Mouse (Mus musculus): ENCODE results near the gene Bicra.

Gene Bicra

DNA sequence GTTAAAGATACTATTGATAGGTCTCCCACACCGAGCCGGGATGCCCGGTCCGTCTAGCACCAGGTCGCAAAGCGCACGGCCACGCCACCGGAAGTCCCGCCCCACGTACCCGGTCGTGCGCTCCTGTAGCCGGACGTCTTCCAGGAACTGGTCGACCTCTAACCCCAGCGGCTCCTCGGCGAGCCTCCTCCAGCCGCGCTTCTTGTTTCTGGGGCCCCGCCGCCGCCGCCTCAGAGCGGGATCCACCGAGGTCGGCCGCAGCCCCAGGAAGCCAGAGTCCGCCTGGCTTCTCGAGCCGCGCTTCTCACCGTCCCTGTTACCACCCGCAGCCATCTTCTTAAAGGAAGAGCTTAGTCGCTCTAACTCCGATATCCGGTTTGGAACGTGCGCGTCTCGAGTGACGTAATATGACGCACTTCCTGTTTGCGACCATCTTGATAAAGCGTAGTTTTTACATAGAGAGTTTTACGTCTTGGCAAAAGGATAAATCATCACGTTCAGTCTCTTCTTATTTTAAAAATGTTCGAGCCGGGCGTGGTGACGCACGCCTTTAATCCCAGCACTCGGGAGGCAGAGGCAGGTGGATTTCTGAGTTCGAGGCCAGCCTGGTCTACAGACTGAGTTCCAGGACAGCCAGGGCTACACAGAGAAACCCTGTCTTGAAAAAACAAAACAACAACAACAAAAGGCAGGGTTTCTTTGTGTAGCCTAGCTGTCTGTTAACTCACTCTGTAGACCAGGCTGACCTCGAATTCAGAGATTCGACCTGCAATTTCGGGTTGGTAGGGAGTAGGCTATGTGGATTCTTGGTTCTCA lies 101.8 kb downstream of the Bicra start, which contains the start of gene Nop53:
Nop53 (minus strand) TSS at position 354 of the 816 bp plus-strand sequence.
- peak; percentile 98 for DNase-seq (ENCODE audit: low read depth, low spot score)

DNA sequence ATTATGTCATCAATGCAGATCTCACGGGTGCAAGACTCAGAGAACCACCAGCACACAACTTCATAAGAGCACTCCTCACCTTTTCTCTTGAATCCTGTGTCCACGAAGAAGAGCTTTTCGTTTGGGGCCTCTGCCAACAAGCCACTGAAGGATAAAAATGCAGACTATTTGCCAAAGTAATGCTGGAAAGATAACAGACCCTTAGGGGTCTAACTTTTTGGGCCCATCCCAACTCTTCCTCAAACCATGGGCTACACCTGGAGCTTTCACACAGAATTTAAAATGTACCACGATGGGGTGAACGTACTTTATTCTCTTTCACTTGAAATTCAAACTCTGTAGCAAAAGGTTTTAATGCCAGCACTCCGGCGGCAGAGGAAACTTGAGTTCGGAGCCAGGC lies 102.5 kb downstream of the Bicra start:
- DNase-seq (ENCODE audit: low read depth, low spot score): no peak

DNA sequence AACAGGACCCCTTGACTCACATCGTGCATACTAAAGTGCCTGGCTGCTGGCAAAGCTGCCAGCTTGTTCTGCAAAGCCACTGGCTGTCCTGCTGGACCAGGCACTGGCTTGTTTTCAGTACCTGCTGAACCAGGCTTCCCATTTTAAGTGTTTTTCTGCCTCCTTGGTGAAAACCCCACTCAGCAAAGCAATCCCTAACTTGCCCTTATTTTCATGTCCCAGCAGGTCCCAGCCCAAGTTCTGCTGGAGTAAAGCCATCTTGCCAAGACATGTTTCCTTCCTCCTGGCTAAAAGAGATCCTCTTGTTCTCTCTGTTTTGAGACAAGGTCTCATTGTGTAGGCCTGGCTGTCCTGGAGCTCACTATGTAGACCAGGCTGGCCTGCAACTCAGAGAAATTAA lies 103.4 kb downstream of the Bicra start:
- no peak for DNase-seq (ENCODE audit: low read depth, low spot score)

DNA sequence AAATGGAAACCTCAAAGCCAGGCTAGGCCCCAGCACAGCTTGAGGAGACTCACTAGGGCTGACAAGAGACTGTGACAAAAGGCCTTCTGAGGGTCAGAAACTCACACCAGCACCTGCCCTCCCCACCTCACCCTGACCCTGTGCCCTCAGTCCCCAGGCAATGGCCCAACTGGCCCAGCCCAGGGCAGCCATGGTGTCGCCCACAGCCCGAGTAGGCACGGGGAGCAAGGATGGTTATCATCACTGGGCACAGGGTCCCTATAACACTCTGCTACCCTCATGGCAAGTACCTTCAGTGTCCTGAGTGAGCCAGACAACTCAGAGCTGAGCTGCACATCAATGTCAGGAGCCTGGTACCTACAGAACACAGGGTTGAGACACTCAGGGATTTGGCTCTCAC lies 109.1 kb downstream of the Bicra start:
- no peak for DNase-seq (ENCODE audit: low read depth, low spot score)

DNA sequence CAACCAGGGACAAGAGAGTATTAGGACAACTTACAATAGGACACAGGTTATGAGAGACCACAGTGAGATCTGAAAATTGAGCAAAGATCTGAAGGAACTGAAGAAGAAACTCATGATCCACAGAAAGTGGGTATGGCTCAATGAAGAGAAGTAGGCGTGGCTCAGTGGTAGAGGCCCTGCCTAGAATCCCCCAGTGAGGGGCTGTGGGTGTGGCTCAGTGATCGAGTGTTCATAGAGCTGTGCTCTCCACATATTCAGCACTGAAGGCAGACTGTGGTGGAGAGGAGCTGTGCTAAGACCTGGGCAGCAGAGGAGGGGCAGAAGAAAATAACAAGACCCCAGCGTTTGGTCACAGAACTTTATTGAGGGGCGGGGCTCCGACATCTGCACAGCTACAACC lies 110.2 kb downstream of the Bicra start:
- peak; percentile 45 for DNase-seq (ENCODE audit: low read depth, low spot score)

DNA sequence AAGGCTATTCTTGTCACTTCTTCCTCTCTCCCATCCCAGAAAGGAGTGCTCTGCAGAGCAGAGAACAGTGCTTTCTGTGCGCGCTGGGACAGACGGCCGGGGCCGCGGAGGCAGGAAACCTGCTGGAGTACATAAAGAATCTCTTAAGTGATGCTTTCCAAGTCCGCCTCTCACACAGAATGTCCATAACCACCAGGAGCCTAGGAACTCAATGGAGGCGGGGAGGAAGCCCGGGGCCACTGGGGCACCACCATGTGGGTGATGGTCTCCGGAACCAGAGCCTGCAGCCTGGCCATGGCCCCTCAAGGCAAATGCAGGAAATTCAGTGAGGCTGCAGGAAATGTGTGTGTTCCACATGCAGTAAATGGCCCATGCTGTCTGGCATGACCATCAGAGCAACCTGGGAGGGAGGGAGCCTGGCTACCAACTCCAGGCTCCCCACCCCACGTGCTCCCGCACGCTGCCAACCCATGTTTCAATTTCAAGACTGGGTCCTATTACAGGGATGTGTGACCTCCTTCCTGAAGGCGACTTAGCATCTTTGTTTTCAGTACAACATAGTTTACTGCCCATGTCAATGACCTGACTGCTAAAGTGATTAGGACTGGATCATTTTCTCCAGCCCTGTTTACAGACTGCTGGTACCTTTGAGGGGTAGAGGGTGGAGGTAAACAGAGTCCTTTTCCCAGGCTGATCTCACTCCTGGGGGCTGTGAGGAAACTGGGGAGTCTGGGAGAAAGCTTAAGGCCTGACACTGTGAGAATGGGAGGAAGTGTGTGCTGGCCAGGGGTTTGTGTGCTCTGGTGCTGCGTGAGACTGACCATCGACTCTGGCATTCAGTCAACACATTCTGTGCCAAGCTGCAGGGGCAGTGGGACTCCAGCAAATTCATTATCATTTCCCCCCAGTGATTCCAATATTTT lies 114.0 kb downstream of the Bicra start:
- DNase-seq (ENCODE audit: low read depth, low spot score): no peak

DNA sequence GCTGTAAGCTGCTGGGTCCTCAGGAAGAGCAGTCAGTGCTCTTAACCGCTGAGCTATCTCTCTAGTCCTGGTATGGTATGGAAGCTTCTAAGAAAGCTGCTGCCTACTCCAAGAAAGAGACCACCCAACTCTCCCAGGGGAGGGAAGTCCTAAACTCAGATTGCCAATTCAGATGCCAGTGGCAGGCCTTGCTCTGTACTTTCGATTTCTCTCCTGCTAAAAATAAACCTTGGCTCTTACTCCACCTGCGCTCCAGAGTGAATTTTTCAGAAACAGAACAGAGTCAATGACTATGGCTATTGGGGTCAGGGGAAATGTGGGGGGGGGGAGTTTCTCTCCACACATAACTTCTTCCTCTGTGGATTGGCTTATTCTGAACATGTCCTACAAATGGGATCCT lies 116.1 kb downstream of the Bicra start:
- no peak for DNase-seq (ENCODE audit: low read depth, low spot score)

DNA sequence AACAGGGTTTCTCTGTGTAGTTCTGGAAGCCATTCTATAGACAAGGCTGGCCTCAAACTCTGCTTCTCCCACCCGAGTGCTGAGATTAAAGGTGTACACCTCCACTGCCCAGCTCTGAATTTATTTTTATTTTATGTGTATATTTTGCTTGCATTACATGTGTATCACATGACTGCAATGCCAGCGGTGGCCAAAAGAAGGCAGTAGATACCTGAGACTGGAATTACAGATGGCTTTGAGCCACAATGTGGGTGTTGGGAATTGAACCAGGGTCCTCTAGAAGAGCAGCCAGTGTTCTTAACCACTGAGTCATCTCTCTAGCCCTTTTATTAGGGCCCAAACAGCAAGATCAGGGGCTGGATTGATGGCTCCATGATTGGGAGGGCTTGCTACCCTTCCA lies 117.2 kb downstream of the Bicra start:
- peak; percentile 76 for DNase-seq (ENCODE audit: low read depth, low spot score)

DNA sequence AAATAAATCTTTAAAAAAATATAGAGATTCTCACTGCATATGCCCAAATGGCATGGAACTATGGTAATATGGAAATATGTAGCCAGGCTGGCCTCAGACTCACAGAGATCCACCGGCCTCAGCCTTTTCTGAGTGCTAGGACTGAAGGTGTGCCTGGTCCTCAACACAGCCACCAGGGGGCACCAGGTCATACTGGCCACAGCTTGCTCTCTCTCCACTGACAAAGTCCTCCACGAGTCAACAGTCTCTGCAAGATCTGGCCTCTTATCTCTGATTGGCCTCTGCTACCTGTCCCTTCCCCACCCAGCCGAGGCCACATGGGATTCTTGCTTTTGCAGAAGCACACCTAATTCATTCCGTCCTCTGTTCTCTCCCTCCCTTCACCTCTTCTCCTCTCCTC lies 117.8 kb downstream of the Bicra start:
- DNase-seq (ENCODE audit: low read depth, low spot score): peak; percentile 86

DNA sequence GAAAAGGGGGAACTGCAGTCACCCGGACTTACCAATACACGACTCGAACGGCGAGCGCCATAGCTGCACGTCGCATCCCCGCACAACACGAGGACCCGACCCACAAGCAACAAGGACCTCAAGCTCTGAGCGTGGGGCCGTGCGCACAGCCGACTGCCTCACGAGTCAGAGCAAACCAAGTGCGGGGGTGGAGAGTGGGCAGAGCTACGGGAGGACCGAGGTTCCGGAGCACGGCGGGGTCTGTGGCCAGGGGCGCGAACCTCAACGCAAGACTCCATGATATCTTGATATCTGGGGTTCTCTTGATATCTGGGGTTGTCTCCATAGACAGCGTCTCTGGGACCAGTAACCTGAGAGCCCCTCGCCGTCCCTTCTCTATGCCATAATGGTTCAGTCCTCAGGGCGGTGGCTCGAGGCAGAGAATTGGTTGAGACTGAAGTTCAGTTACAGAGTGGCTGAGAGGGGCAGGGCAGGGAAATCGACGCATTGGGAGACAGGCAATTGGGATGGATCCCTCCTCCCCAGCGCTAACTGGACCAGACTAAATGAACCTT lies 125.4 kb downstream of the Bicra start, which contains the start of gene Selenow:
Selenow (minus strand) TSS at position 183 of the 554 bp plus-strand sequence.
- peak; percentile 93 for DNase-seq (ENCODE audit: low read depth, low spot score)

DNA sequence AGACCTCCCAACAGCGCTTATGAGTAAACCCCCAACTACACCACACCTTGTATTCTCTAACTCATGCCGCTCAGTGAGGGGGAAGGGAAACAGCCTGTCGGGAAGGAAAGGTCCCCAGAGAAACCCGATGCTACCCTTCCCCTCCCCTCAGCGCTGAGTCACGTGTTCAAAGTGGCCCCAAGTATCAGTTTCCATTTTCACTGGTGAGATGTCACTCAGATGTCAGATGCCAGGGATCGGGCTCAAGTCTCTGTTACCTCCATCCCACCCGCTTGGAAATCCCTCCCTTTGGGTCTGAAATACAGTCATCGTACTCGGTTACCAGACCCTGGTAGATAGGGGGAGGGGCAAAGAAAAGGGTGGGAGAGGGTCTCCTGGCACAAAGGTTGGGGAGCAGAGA lies 125.9 kb downstream of the Bicra start:
- peak; percentile 78 for DNase-seq (ENCODE audit: low read depth, low spot score)
